Mouse (Mus musculus) limb, embryonic 10.5 days (tissue): ENCODE data around the gene Hspb8. TPM values are rescaled to one million over a fixed set of nuclear protein-coding genes. Genes with fewer than 3 reads are reported as not detected.
"Not testable (repeated sequence)": the region's sequence is repeated elsewhere in the genome, so short reads cannot be mapped to it uniquely, and the experiment has no call there.

ENCODE experiments used
- DNase-seq: peaks from one replicate; pipeline ENCODE4 v3.0.0-alpha.2; 2017; ENCODE audit warnings: low spot score
- H3K27ac ChIP-seq: fragments of 300-500 bp; sonication (generic); 2 replicates; pipeline ENCODE4 v1.5.1; 2016; ENCODE audit warnings: mild to moderate bottlenecking
- H3K27me3 ChIP-seq: fragments of 300-500 bp; sonication (generic); 2 replicates; pipeline ENCODE4 v1.6.1; 2016; ENCODE audit warnings: low read depth, mild to moderate bottlenecking; ENCODE audit not compliant: poor library complexity, severe bottlenecking
- H3K36me3 ChIP-seq: fragments of 300-500 bp; sonication (generic); 2 replicates; pipeline ENCODE4 v1.6.1; 2016; ENCODE audit warnings: mild to moderate bottlenecking, moderate library complexity
- H3K4me1 ChIP-seq: fragments of 300-500 bp; sonication (generic); 2 replicates; pipeline ENCODE4 v1.6.1; 2016
- H3K4me3 ChIP-seq: fragments of 300-500 bp; sonication (generic); 2 replicates; pipeline ENCODE4 v1.5.1; 2016; ENCODE audit warnings: mild to moderate bottlenecking, moderate library complexity
- H3K9me3 ChIP-seq: fragments of 300-500 bp; sonication (generic); replicated peaks from 2 replicates; pipeline ENCODE4 v1.6.1; 2016; ENCODE audit warnings: mild to moderate bottlenecking
- WGBS: fragments of 180-500 bp; shearing (Covaris S2); methylation state at CpG from one replicate; pipeline ENCODE4 v1.1.7; 2016; 5-methylcytosine and 5-hydroxymethylcytosine counted together
- polyA plus RNA-seq: library from polyadenylated mRNA; unstranded; fragments of >200 nt; fragmentation: Nextera tagmentation; extraction: Ambion mirVana; gene quantifications from 2 replicates; pipeline ENCODE4 v1.2.1, GENCODE M21; 2016

The Hspb8 gene
- polyA plus RNA-seq, 1 experiment from 2014 or later: 9.7 TPM

GRCm38 (mm10) chr5:116445634-116446367, 23.1 kb upstream of the Hspb8 start:
- Histone ChIP-seq H3K4me3 (no peak overlapping the region), H3K27me3 (peaks cover 57% of the 10 kb centered on the region), H3K9me3 (no peaks in the 10 kb centered on the region), H3K4me1 (peaks cover 16% of the 10 kb centered on the region), H3K36me3 (no peaks in the 10 kb centered on the region), H3K27ac (no peak overlapping the region)
- DNase-seq: no peak
- 37% methylated on average over 10 of the region's 10 CpGs for WGBS

GRCm38 (mm10) chr5:116444517-116444916, 21.9 kb upstream of the Hspb8 start:
- no peak overlapping the region for H3K27ac ChIP-seq
- H3K4me1 ChIP-seq: peaks cover 16% of the 10 kb centered on the region
- peaks cover 52% of the 10 kb centered on the region for H3K27me3 ChIP-seq
- H3K9me3 ChIP-seq: no peaks in the 10 kb centered on the region
- H3K4me3 ChIP-seq: no peak overlapping the region
- no peak for DNase-seq
- WGBS: 59% methylated on average over 27 of the region's 27 CpGs
- no peaks in the 10 kb centered on the region for H3K36me3 ChIP-seq

- Histone ChIP-seq H3K4me1 (peaks cover 7% of the 10 kb centered on the region), H3K27me3 (peaks cover 43% of the 10 kb centered on the region), H3K9me3 (no peaks in the 10 kb centered on the region), H3K36me3 (no peaks in the 10 kb centered on the region), H3K4me3 (no peak overlapping the region), H3K27ac (no peak overlapping the region)
- WGBS: 88% methylated on average over 8 of the region's 8 CpGs
- DNase-seq: no peak
Measured at GRCm38 (mm10) chr5:116443459-116443940, 20.8 kb upstream of the Hspb8 start.

- Histone ChIP-seq H3K27ac (no peak overlapping the region), H3K4me1 (peaks cover 12% of the 10 kb centered on the region), H3K27me3 (peaks cover 38% of the 10 kb centered on the region), H3K9me3 (no peaks in the 10 kb centered on the region), H3K36me3 (no peaks in the 10 kb centered on the region), H3K4me3 (no peak overlapping the region)
- 78% methylated on average over 7 of the region's 7 CpGs for WGBS
- no peak for DNase-seq
Measured at GRCm38 (mm10) chr5:116442697-116443458, 20.2 kb upstream of the Hspb8 start.

- Histone ChIP-seq H3K27me3 (peaks cover 18% of the 10 kb centered on the region), H3K4me1 (peaks cover 6% of the 10 kb centered on the region; the same call in 1 of the 2 replicates), H3K9me3 (no peaks in the 10 kb centered on the region), H3K27ac (no peak overlapping the region), H3K36me3 (no peaks in the 10 kb centered on the region), H3K4me3 (no peak overlapping the region)
- DNase-seq: no peak
- WGBS: 79% methylated on average over 4 of the region's 4 CpGs
Measured at GRCm38 (mm10) chr5:116440251-116440650, 17.6 kb upstream of the Hspb8 start.

- Histone ChIP-seq H3K27me3 (peaks cover 2% of the 10 kb centered on the region), H3K9me3 (no peaks in the 10 kb centered on the region), H3K4me1 (0 out of 2 replicates have a peak, but pooled peaks cover 6% of the 10 kb centered on the region), H3K4me3 (no peak overlapping the region), H3K36me3 (no peaks in the 10 kb centered on the region), H3K27ac (no peak overlapping the region)
- DNase-seq: no peak
- WGBS: 45% methylated on average over 4 of the region's 4 CpGs
Measured at GRCm38 (mm10) chr5:116438328-116438727, 15.7 kb upstream of the Hspb8 start.

- 0 out of 2 replicates have a peak, but pooled peaks cover 6% of the 10 kb centered on the region for H3K4me1 ChIP-seq
- no peaks in the 10 kb centered on the region for H3K36me3 ChIP-seq
- H3K27ac ChIP-seq: no peak overlapping the region
- no peaks in the 10 kb centered on the region for H3K27me3 ChIP-seq
- H3K9me3 ChIP-seq: no peaks in the 10 kb centered on the region
- no peak for DNase-seq
- no peak overlapping the region for H3K4me3 ChIP-seq
Measured at GRCm38 (mm10) chr5:116436117-116436516, 13.5 kb upstream of the Hspb8 start.

GRCm38 (mm10) chr5:116434976-116435850, 12.5 kb upstream of the Hspb8 start:
- DNase-seq: no peak
- Histone ChIP-seq H3K4me1 (0 out of 2 replicates have a peak, but pooled peaks cover 6% of the 10 kb centered on the region), H3K27me3 (no peaks in the 10 kb centered on the region), H3K36me3 (no peaks in the 10 kb centered on the region), H3K4me3 (no peak overlapping the region), H3K9me3 (no peaks in the 10 kb centered on the region), H3K27ac (no peak overlapping the region)
- 73% methylated on average over 13 of the region's 13 CpGs for WGBS

- H3K9me3 ChIP-seq: no peaks in the 10 kb centered on the region
- peaks cover 9% of the 10 kb centered on the region; the same call in 1 of the 2 replicates for H3K4me1 ChIP-seq
- H3K27ac ChIP-seq: no peak overlapping the region
- 68% methylated on average over 7 of the region's 7 CpGs for WGBS
- no peak for DNase-seq
- H3K36me3 ChIP-seq: no peaks in the 10 kb centered on the region
- no peak overlapping the region for H3K4me3 ChIP-seq
- no peaks in the 10 kb centered on the region for H3K27me3 ChIP-seq
Measured at GRCm38 (mm10) chr5:116432871-116433270, 10.2 kb upstream of the Hspb8 start.

- Histone ChIP-seq H3K4me1 (peaks cover 32% of the 10 kb centered on the region), H3K4me3 (no peak overlapping the region), H3K27ac (no peak overlapping the region), H3K27me3 (peaks cover 6% of the 10 kb centered on the region; the same call in 1 of the 2 replicates), H3K9me3 (no peaks in the 10 kb centered on the region), H3K36me3 (no peaks in the 10 kb centered on the region)
- WGBS: 76% methylated on average over 2 of the region's 2 CpGs
- DNase-seq: no peak
Measured at GRCm38 (mm10) chr5:116426701-116427100, 4.0 kb upstream of the Hspb8 start.

- not testable (repeated sequence) for H3K27me3 ChIP-seq, H3K4me3 ChIP-seq, DNase-seq, H3K9me3 ChIP-seq, H3K36me3 ChIP-seq, H3K27ac ChIP-seq
- 89% methylated on average over 3 of the region's 3 CpGs for WGBS
- peaks cover 39% of the 10 kb centered on the region for H3K4me1 ChIP-seq
Measured at GRCm38 (mm10) chr5:116425709-116426108, 3.0 kb upstream of the Hspb8 start.

- peaks cover 6% of the 10 kb centered on the region; the same call in 1 of the 2 replicates for H3K27me3 ChIP-seq
- no peaks in the 10 kb centered on the region for H3K9me3 ChIP-seq
- no peaks in the 10 kb centered on the region for H3K36me3 ChIP-seq
- H3K4me1 ChIP-seq: peaks cover 43% of the 10 kb centered on the region
- no peak for DNase-seq
- no peak overlapping the region for H3K4me3 ChIP-seq
- H3K27ac ChIP-seq: no peak overlapping the region
- 65% methylated on average over 7 of the region's 7 CpGs for WGBS
Measured at GRCm38 (mm10) chr5:116425273-116425672, 2.6 kb upstream of the Hspb8 start.
